Mouse (Mus musculus): Measurements from ENCODE around the gene Gm10647.

GRCm38 (mm10) chr9:66794629-66795463, 2.0 kb upstream of the Gm10647 start:
- TF ChIP-seq CTCF (IDR thresholded peaks at IDR 0.05; ENCODE audit: low read depth) = no peak; the same call in 1 of the 2 replicates
- TF ChIP-seq EP300 (optimal IDR thresholded peaks at IDR 0.05) = peak; percentile 60

Measured in stomach, postnatal 0 days (tissue).